Mouse (Mus musculus) mesoderm, embryonic 11.5 days (tissue): ENCODE data around the gene Xrcc6.

Source experiments
- DNase-seq: peaks from one replicate; pipeline ENCODE4 v3.0.0-alpha.2; 2012; ENCODE audit warnings: low read depth, low spot score

Gene Xrcc6

GRCm38 (mm10) chr15:81987646-81988045 is at the start of gene Xrcc6:
Xrcc6 (plus strand) TSS chr15:81987835.
- no peak for DNase-seq

GRCm38 (mm10) chr15:81938246-81938645 is 49.4 kb upstream of the Xrcc6 start:
- peak; percentile 51 for DNase-seq

GRCm38 (mm10) chr15:81939157-81939715 is 48.4 kb upstream of the Xrcc6 start:
- no peak for DNase-seq

- DNase-seq: no peak
Measured at GRCm38 (mm10) chr15:81939774-81940173, 47.9 kb upstream of the Xrcc6 start.

- no peak for DNase-seq
Measured at GRCm38 (mm10) chr15:81940219-81940618, 47.4 kb upstream of the Xrcc6 start.

- DNase-seq: no peak
Measured at GRCm38 (mm10) chr15:81941010-81941409, 46.6 kb upstream of the Xrcc6 start.

- peak; percentile 76 for DNase-seq
Measured at GRCm38 (mm10) chr15:81943176-81943749, 44.4 kb upstream of the Xrcc6 start.

GRCm38 (mm10) chr15:81949076-81949475 is 38.6 kb upstream of the Xrcc6 start:
- DNase-seq: no peak

- no peak for DNase-seq
Measured at GRCm38 (mm10) chr15:81949476-81950131, 38.0 kb upstream of the Xrcc6 start.

GRCm38 (mm10) chr15:81950716-81951115 is 36.9 kb upstream of the Xrcc6 start:
- no peak for DNase-seq

- DNase-seq: no peak
Measured at GRCm38 (mm10) chr15:81951159-81951558, 36.5 kb upstream of the Xrcc6 start.

- no peak for DNase-seq
Measured at GRCm38 (mm10) chr15:81952310-81952709, 35.3 kb upstream of the Xrcc6 start.

- DNase-seq: no peak
Measured at GRCm38 (mm10) chr15:81954151-81954583, 33.5 kb upstream of the Xrcc6 start.

- DNase-seq: no peak
Measured at GRCm38 (mm10) chr15:81954716-81955115, 32.9 kb upstream of the Xrcc6 start.

- no peak for DNase-seq
Measured at GRCm38 (mm10) chr15:81955414-81955813, 32.2 kb upstream of the Xrcc6 start.

GRCm38 (mm10) chr15:81956457-81956856 is 31.2 kb upstream of the Xrcc6 start:
- DNase-seq: peak; percentile 64

GRCm38 (mm10) chr15:81957598-81957997 is 30.0 kb upstream of the Xrcc6 start:
- DNase-seq: no peak

GRCm38 (mm10) chr15:81958906-81959305 is 28.7 kb upstream of the Xrcc6 start:
- DNase-seq: no peak

- peak; percentile 98 for DNase-seq
Measured at GRCm38 (mm10) chr15:81960171-81961077, 27.2 kb upstream of the Xrcc6 start, which contains the start of gene Pmm1. Pmm1 (minus strand) TSS chr15:81960930.

- no peak for DNase-seq
Measured at GRCm38 (mm10) chr15:81961078-81961451, 26.6 kb upstream of the Xrcc6 start.

GRCm38 (mm10) chr15:81964262-81964661 is 23.4 kb upstream of the Xrcc6 start:
- DNase-seq: no peak

- DNase-seq: no peak
Measured at GRCm38 (mm10) chr15:81964980-81965545, 22.6 kb upstream of the Xrcc6 start.
